Mouse (Mus musculus) liver, embryonic 11.5 days (tissue): Measurements from ENCODE around the gene Arhgap4. TPM values are rescaled to one million over a fixed set of nuclear protein-coding genes. Genes with fewer than 3 reads are reported as not detected.

Source experiments
- ATAC-seq: fragments of 200-750 bp; cut with Nextera tagmentation; replicated peaks from 2 replicates; pipeline ENCODE4 v1.8.0; 2017; ENCODE audit warnings: moderate number of reproducible peaks, mild to moderate bottlenecking, moderate TSS enrichment, moderate library complexity; ENCODE audit not compliant: low FRiP score
- DNase-seq: peaks from one replicate; pipeline ENCODE4 v3.0.0-alpha.2; 2017; ENCODE audit warnings: low spot score
- H3K27ac ChIP-seq: fragments of 300-500 bp; sonication (generic); 2 replicates; pipeline ENCODE4 v1.5.1; 2014; ENCODE audit warnings: mild to moderate bottlenecking, low read depth, low read length, control low read depth
- H3K27me3 ChIP-seq: fragments of 300-500 bp; sonication (generic); replicated peaks from 2 replicates; pipeline ENCODE4 v1.6.1; 2014; ENCODE audit warnings: low read length, mixed read lengths; ENCODE audit not compliant: control insufficient read depth, insufficient read depth
- H3K36me3 ChIP-seq: fragments of 300-500 bp; sonication (generic); 2 replicates; pipeline ENCODE4 v1.6.1; 2014; ENCODE audit warnings: mild to moderate bottlenecking, low read length, moderate library complexity, mixed read lengths; ENCODE audit not compliant: control insufficient read depth, insufficient read depth
- H3K4me1 ChIP-seq: fragments of 300-500 bp; sonication (generic); replicated peaks from 2 replicates; pipeline ENCODE4 v1.6.1; 2014; ENCODE audit warnings: low read length, mixed read lengths; ENCODE audit not compliant: control insufficient read depth, insufficient read depth
- H3K4me2 ChIP-seq: fragments of 300-500 bp; sonication (generic); 2 replicates; pipeline ENCODE4 v1.6.1; 2014; ENCODE audit warnings: mild to moderate bottlenecking, control low read depth, moderate library complexity
- H3K4me3 ChIP-seq: fragments of 300-500 bp; sonication (generic); 2 replicates; pipeline ENCODE4 v1.5.1; 2014; ENCODE audit warnings: low read depth, low read length, control low read depth
- H3K9ac ChIP-seq: fragments of 300-500 bp; sonication (generic); 2 replicates; pipeline ENCODE4 v1.6.1; 2014; ENCODE audit warnings: low read depth, low read length, control low read depth
- H3K9me3 ChIP-seq: fragments of 300-500 bp; sonication (generic); 2 replicates; pipeline ENCODE4 v1.6.1; 2016; ENCODE audit warnings: low read length, inconsistent platforms, mixed read lengths; ENCODE audit not compliant: control insufficient read depth
- WGBS: fragments of 180-500 bp; shearing (Covaris S2); extraction: QIAGEN DNeasy Blood & Tissue Kit; methylation state at CpG from one replicate; pipeline ENCODE4 v1.1.7; 2014; 5-methylcytosine and 5-hydroxymethylcytosine counted together
- polyA plus RNA-seq: library from polyadenylated mRNA; unstranded; fragments of >200 nt; fragmentation: Nextera tagmentation; extraction: Ambion mirVana; gene quantifications from 2 replicates; pipeline ENCODE4 v1.2.1, GENCODE M21; 2014

The Arhgap4 gene
- polyA plus RNA-seq, 1 experiment from 2014 or later, result 12.9 TPM

- H3K36me3 ChIP-seq, result no peaks in the 10 kb centered on the region
- no peaks in the 10 kb centered on the region for H3K9me3 ChIP-seq
- H3K4me3 ChIP-seq, result peak overlapping the region; percentile 40
- no peak overlapping the region; the same call in 1 of the 2 replicates for H3K9ac ChIP-seq
- peak overlapping the region; percentile 56; the same call in 1 of the 2 replicates for H3K27ac ChIP-seq
- peaks cover 2% of the 10 kb centered on the region for H3K4me1 ChIP-seq
- ATAC-seq (no peak), DNase-seq (no peak)
- H3K4me2 ChIP-seq, result peak overlapping the region; percentile 75
- peaks cover 3% of the 10 kb centered on the region; the same call in 1 of the 2 replicates for H3K27me3 ChIP-seq
Measured at GRCm38 (mm10) chrX:73910451-73910850, 11.2 kb downstream of the Arhgap4 start.

- H3K27ac ChIP-seq, result no peak overlapping the region
- H3K27me3 ChIP-seq, result peaks cover 3% of the 10 kb centered on the region; the same call in 1 of the 2 replicates
- no peak for DNase-seq
- no peaks in the 10 kb centered on the region for H3K9me3 ChIP-seq
- ATAC-seq, result no peak
- no peak overlapping the region for H3K9ac ChIP-seq
- no peaks in the 10 kb centered on the region for H3K36me3 ChIP-seq
- 31% methylated on average over 1 of the region's 1 CpGs for WGBS
- H3K4me2 ChIP-seq, result peak overlapping the region; percentile 75
- peaks cover 2% of the 10 kb centered on the region for H3K4me1 ChIP-seq
- peak overlapping the region; percentile 40 for H3K4me3 ChIP-seq
Measured at GRCm38 (mm10) chrX:73910049-73910448, 11.6 kb downstream of the Arhgap4 start.

GRCm38 (mm10) chrX:73897959-73898358 is 23.7 kb downstream of the Arhgap4 start:
- no peaks in the 10 kb centered on the region for H3K4me1 ChIP-seq
- H3K9me3 ChIP-seq, result no peaks in the 10 kb centered on the region
- no peaks in the 10 kb centered on the region for H3K36me3 ChIP-seq
- whole genome bisulfite sequencing, result 66% methylated on average over 3 of the region's 3 CpGs
- H3K27ac ChIP-seq, result no peak overlapping the region
- DNase-seq (no peak), ATAC-seq (no peak)
- no peak overlapping the region for H3K9ac ChIP-seq
- no peak overlapping the region for H3K4me3 ChIP-seq
- H3K4me2 ChIP-seq, result no peak overlapping the region
- H3K27me3 ChIP-seq, result no peaks in the 10 kb centered on the region

GRCm38 (mm10) chrX:73895719-73896118 is 26.0 kb downstream of the Arhgap4 start, which contains the start of gene L1cam:
Gene L1cam, minus strand, starts transcription at chrX:73896105.
- DNase-seq, result no peak

GRCm38 (mm10) chrX:73892833-73893232 is 28.8 kb downstream of the Arhgap4 start:
- no peaks in the 10 kb centered on the region for H3K36me3 ChIP-seq
- H3K9me3 ChIP-seq, result no peaks in the 10 kb centered on the region
- WGBS, result 82% methylated on average over 14 of the region's 14 CpGs
- no peak overlapping the region for H3K4me3 ChIP-seq
- H3K27me3 ChIP-seq, result peaks cover 3% of the 10 kb centered on the region
- no peak for DNase-seq
- H3K4me1 ChIP-seq, result no peaks in the 10 kb centered on the region
- no peak overlapping the region for H3K27ac ChIP-seq
- no peak overlapping the region for H3K9ac ChIP-seq
- ATAC-seq, result no peak
- no peak overlapping the region for H3K4me2 ChIP-seq

More at GRCm38 (mm10) chrX:73895719-73896118, 26.0 kb downstream of the Arhgap4 start, which contains the start of gene L1cam:
- H3K36me3 ChIP-seq, result no peaks in the 10 kb centered on the region
- H3K27me3 ChIP-seq, result peaks cover 3% of the 10 kb centered on the region
- H3K4me2 ChIP-seq, result no peak within 1 kb of the TSS
- 13% methylated on average over 2 of the region's 2 CpGs for WGBS
- no peaks in the 10 kb centered on the region for H3K4me1 ChIP-seq
- no peak within 1 kb of the TSS for H3K4me3 ChIP-seq
- no peak for ATAC-seq
- no peak within 1 kb of the TSS for H3K9ac ChIP-seq
- H3K9me3 ChIP-seq, result no peaks in the 10 kb centered on the region
- H3K27ac ChIP-seq, result no peak within 1 kb of the TSS

- Histone ChIP-seq H3K27ac (no peak within 1 kb of the TSS), H3K4me2 (no peak within 1 kb of the TSS), H3K27me3 (peaks cover 3% of the 10 kb centered on the region), H3K4me1 (no peaks in the 10 kb centered on the region), H3K9ac (no peak within 1 kb of the TSS), H3K4me3 (no peak within 1 kb of the TSS), H3K36me3 (no peaks in the 10 kb centered on the region), H3K9me3 (no peaks in the 10 kb centered on the region)
- 69% methylated on average over 6 of the region's 6 CpGs for WGBS
- ATAC-seq, result no peak
- no peak for DNase-seq
Measured at GRCm38 (mm10) chrX:73891551-73892152, 30.0 kb downstream of the Arhgap4 start, which contains the start of gene Avpr2. Gene Avpr2, plus strand, starts transcription at chrX:73892102.

- H3K27me3 ChIP-seq, result peaks cover 34% of the 10 kb centered on the region
- H3K27ac ChIP-seq, result no peak overlapping the region
- no peak overlapping the region for H3K9ac ChIP-seq
- WGBS, result 25% methylated on average over 6 of the region's 6 CpGs
- H3K4me2 ChIP-seq, result no peak overlapping the region
- H3K36me3 ChIP-seq, result no peaks in the 10 kb centered on the region
- H3K4me1 ChIP-seq, result no peaks in the 10 kb centered on the region
- no peak for DNase-seq
- ATAC-seq, result no peak
- H3K4me3 ChIP-seq, result no peak overlapping the region
- no peaks in the 10 kb centered on the region for H3K9me3 ChIP-seq
Measured at GRCm38 (mm10) chrX:73881463-73881862, 40.2 kb downstream of the Arhgap4 start.

GRCm38 (mm10) chrX:73881036-73881427 is 40.6 kb downstream of the Arhgap4 start:
- H3K4me3 ChIP-seq, result peak overlapping the region; percentile 40; the same call in 1 of the 2 replicates
- 17% methylated on average over 16 of the region's 16 CpGs for WGBS
- no peak for DNase-seq

More at GRCm38 (mm10) chrX:73881036-73881427, 40.6 kb downstream of the Arhgap4 start:
- Histone ChIP-seq H3K9me3 (no peaks in the 10 kb centered on the region), H3K9ac (no peak overlapping the region), H3K27me3 (peaks cover 38% of the 10 kb centered on the region), H3K27ac (no peak overlapping the region), H3K4me2 (peak overlapping the region; percentile 62), H3K36me3 (no peaks in the 10 kb centered on the region), H3K4me1 (no peaks in the 10 kb centered on the region)
- ATAC-seq, result no peak
